Mouse (Mus musculus): ENCODE measurements around the gene Cerk. TPM values are rescaled to one million over a fixed set of nuclear protein-coding genes. Genes with fewer than 3 reads are reported as not detected.

The Cerk gene
- polyA plus RNA-seq, 2 experiments from 2014 or later, result 5.1 to 6.1 TPM

Other genes starting within 250 kb of the Cerk start
- 1 to 10 TPM; 3.3 to 3.8 TPM for gene Celsr1, start 152.4 kb downstream of the Cerk start, polyA plus RNA-seq (2017; shearing (Covaris generic))
- gene Gramd4, start 128.4 kb downstream of the Cerk start, polyA plus RNA-seq (2017; shearing (Covaris generic)), result 10 to 100 TPM; 25.3 to 25.7 TPM
- gene Tbc1d22a, start 28.3 kb upstream of the Cerk start, polyA plus RNA-seq (2017; shearing (Covaris generic)), result 10 to 100 TPM in 1 of 2 experiments, 1 to 10 TPM in 1; 8.4 to 16.2 TPM

All from CD4-positive, CD25-positive, alpha-beta regulatory T cell, adult 4 months (primary cell).